Mouse (Mus musculus): ENCODE data around the gene Kif1a.
"Not testable (repeated sequence)": the region's sequence is repeated elsewhere in the genome, so short reads cannot be mapped to it uniquely, and the experiment has no call there.

The Kif1a gene

GRCm38 (mm10) chr1:93018716-93019115 lies 83.0 kb downstream of the Kif1a start:
- DNase-seq: no peak

- DNase-seq: no peak
These were observed 86.6 kb downstream of the Kif1a start for GRCm38 (mm10) chr1:93015136-93015535.

DNA sequence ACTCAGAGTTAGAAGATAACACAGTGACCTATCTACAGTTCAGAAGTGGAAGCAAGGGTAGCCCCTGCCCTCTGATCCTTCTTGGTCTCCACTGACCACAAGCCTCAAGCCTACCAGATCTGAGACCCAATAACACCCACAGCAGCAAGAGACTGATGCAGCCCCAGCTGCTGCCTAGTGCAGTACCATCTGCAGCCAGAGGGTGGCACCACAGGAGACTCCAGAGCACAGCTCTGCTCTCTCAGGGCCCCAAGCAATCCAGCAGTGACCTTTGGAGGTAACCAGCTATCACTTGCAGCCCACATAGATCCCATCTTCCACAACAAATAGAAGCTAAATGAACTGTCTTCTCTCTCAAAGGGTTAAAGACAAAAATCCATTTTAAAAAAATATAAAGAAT lies 87.3 kb downstream of the Kif1a start:
- peak; percentile 58 to 73 for DNase-seq

DNA sequence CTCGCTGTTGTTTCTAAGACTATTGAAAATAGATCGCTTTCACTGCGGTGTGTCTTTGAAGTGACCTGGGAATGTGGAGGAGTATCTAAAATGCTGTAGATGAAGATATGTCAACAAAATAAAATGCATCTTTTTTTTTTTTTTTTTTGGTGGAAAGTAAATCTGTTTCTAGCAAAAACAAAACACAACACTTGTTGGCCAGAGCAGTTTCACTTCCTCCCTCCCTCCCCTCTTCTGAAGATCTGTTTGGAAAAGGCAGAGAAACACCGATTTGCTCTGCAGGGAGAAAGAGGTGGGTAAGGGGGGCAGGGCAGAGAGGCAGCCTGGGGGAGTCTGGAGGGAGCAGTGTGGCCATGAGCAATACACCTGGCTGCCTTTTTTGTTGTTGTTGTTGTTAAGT lies 88.4 kb downstream of the Kif1a start:
- no peak for DNase-seq

DNA sequence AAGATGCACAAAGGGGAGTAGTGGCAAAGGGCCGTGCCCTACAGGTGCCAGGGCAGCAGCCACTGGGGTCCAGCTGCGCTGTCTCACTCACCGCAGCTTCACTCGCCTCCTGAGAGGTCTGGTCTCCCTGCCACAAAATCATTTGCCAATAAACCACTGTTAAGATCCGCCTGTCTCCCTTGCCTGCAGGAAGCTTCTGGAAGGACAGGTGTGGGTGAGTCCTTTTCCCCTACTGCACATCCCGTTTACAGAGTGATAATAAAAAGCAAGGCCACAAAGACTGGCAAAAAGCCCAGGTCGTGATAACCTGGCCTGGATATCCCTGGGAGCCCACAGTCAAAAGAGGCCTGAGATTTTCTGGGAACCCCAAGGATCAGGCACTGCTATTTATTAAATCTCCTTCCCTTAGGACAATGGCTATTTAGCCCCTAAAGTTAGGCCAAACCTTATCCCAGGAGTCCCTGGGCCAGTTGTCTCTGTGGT lies 89.6 kb downstream of the Kif1a start:
- DNase-seq: no peak

DNA sequence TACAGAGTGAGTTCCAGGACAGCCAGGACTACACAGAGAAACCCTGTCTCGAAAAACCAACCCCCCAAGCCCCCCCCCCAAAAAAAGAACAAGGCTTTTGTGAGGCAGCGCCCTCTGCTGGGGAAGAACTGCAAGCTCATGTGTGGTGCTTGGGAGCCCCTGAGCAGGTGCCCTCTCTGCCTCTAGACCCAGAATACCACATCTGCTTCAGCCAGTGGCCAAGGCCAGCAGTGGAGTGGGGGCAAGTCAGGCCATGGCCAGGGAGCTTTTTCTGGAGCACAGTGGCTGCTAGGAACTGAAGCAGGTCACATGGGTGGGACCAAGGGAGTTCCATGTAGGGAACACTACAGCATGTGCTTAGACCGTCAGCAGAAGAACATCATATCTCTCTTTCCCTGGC lies 91.0 kb downstream of the Kif1a start:
- DNase-seq: peak in 1 of 2 experiments; percentile 8

GRCm38 (mm10) chr1:93009196-93009595 lies 92.6 kb downstream of the Kif1a start:
- DNase-seq: no peak

GRCm38 (mm10) chr1:93006061-93006460 lies 95.7 kb downstream of the Kif1a start, which contains the start of gene Aqp12:
Gene Aqp12 (plus strand): TSS chr1:93006334.
- DNase-seq: no peak

DNA sequence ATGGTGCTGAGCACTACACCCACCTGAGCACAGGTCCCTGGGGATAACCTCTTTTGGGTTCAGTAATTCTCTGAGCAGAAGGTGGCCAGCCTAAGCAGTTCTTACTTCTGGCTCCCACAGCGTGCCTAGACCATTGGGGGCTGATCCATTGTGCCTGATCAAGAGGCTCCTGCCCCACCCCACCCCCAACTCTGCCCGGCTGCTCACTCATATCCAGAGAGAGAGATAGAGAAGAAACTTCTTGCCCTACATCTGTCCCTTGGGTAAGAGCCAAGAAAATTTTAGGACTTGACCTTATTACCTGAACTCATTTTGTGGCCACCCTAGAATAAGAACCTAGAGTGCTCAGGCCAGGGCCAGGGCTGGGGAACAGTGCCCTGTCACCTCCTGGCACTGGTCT lies 108.9 kb downstream of the Kif1a start:
- no peak for DNase-seq

DNA sequence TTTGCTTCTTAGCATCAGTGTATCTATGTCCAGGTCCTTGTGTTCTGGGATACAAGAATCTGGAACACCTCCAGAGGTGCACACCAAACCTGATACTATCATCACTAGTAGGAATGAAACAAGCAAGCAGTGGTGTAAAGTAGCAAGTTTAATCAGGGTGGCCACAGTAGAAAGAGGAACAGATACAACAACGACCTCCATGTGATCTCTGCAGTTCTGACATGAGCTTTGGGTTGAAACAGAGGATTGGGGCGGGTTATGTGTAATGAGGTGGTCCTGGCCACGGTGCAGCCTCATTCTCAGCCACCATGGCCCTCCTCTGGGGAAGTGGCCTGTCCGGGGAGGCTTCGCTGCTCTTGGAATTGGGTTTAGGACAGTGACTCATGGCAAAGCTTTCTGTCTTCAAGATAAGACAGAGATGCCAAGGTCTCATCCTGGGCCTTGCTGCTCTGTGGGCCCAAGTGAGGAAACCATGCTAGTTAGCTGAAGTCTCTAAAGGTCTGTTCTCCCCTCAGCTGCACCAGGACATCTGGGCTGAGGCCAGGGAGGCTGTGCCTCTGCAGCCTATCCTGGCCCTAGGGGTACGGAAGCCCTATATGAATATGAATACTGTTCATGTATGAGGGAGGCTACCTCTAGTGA lies 109.4 kb downstream of the Kif1a start:
- DNase-seq: no peak

- peak in 1 of 2 experiments; percentile 1 for DNase-seq
These were observed 111.9 kb downstream of the Kif1a start for GRCm38 (mm10) chr1:92989891-92990290.

- peak in 1 of 2 experiments; percentile 0 for DNase-seq
These were observed 112.9 kb downstream of the Kif1a start for GRCm38 (mm10) chr1:92988894-92989293.

DNA sequence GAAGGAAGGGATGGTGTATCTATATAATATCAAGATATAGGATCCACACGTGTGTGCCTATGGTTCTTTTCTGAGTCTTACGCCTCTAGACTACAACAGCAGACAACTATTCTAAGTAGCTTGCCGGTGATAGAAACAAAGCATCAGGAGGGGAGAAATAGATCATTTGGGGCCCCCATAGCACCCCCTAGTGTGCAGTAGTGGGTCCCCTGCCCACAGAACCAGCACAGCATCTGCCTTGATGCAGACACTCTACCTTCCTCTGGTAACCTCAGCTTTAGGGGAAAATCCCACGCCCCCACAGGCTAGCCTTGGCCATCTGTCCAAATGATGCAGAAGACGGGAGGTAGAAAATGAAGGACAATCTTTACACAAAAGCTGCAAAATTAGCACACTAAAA lies 116.8 kb downstream of the Kif1a start:
- peak in 1 of 2 experiments; percentile 2 for DNase-seq

GRCm38 (mm10) chr1:92982931-92983605 lies 118.7 kb downstream of the Kif1a start:
- DNase-seq: no peak

DNA sequence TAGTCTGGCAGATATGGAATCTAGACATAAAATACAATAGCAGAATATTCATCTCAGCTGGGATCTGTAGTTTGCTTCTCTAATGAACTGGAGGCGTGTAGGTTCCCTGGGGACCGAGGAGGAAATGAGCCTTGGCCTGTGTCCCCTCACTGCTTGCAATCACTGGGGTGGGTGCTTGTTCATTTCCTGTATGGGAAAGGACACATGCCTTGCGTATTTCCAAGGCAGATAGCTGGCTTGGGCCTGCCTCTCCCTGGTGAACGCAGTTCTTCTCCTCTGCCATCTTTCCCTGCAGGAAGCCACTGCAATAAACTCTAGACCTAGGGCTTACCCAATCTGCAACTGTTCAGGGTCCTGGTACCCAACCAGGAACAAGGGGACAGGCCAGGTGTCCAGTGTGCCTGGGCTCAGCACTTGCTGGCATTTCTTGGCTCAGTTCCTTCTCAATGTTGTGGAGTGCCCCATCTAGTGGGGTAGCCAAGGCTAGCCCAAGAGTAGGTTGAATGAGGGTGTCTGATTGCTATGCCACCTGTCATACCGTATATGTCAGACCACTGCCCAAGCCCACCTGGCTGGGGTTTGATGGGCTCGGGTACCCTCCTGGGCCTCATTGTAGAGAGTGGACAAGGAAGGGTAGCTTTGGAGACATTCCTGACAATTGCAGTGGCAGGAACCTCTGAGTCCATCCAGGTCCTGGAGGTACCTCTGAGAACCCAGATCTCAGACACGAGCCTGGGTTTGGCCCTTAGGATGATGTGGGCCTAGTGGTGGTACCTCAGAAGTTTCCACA lies 120.5 kb downstream of the Kif1a start:
- DNase-seq: peak; percentile 64 to 70

- no peak for DNase-seq
These were observed 122.6 kb downstream of the Kif1a start for GRCm38 (mm10) chr1:92979073-92979602.

GRCm38 (mm10) chr1:92978645-92979044 lies 123.1 kb downstream of the Kif1a start:
- no peak for DNase-seq

DNA sequence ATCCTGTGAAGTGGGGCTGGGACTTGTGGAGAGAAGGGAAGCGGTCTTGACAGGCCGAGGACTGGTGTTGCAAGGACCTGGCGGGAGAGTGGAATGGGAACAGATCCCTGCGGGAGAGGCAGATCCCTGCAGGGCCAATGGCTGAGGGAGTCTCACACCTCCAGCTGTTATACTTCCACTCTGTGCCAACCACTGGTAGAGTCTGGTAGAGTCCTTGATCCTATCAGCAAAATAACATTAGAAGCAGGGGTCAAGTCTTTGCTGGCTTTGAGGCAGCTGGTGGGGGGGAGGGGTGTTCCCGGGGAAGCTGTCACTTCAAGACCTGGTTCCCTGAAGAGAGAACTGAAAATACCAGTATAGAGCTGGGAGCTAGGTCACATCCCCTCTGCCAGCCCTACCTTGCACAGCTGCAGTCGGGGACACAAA lies 125.6 kb downstream of the Kif1a start:
- peak; percentile 49 to 74 for DNase-seq

DNA sequence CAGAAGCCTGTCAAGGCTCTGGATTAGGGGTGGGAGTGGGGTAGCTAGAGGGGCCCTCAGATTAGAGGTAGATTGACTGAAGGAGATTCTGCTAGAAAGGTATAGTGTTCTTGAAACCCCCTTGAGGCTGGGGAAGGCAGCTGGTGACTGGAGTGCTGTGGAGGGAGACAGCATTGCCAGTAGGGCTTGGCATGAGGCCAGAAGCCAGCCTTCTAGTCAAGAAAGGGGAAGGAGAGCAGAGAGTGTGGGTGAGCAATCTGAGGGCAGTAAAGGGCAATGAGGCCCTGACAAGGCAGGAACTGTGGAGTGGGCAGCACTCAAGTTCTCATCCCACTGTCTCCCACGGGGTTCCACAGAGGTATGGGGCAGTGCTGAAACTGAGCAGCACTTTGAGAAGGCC lies 128.9 kb downstream of the Kif1a start:
- peak; percentile 54 to 59 for DNase-seq

GRCm38 (mm10) chr1:92971879-92972795 lies 129.6 kb downstream of the Kif1a start:
- DNase-seq: no peak

DNA sequence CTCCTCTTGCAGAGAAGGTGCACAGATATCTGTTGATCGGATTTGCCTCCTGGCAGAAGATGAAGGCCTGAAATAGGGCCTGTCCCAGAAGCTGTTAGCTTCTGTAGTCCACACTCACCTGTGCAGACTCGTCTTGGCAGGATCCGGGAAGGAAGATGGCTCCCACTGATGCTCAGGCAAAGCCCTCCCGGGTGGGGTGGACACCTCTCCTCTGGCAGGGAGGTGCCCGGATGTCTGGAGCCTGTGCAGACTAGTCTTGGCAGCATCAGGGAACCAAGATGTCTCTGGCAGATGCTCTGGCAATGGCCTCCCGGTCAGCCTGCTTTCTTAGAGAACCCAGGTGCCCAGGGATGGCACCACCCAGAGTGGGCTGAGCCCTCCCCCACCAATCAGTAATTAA lies 131.0 kb downstream of the Kif1a start:
- not testable (repeated sequence) for DNase-seq
